Mouse (Mus musculus): ENCODE measurements at regions not wholly inside any gene's neighbourhood (a gene's known extent, or its start where the extent isn't known, plus 50 kb on each side); places are given as distances from the start of the nearest gene placed in this dataset.

DNA sequence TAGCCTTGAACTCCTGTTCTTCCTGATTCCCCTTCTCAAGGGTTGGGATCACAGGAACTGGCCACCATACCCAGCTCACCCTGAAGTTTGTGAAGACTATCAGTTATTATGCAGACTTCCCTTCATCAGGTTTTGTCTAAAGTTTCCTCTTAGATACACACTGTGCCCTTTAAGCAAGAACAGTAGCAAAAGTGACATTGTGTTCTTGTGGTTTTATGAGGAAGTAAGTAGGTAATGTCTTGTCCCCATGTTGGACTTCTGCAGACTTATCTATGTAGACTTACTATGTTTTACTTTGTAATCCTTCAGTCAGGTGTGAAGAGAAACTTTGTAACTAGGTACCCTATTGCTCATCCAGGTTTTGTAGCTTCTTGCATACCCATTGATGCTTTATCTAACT, 51.5 kb upstream of the Btg1 start:
- Histone ChIP-seq H3K27me3 (replicated peaks; ENCODE audit: control insufficient read depth, insufficient read depth, low read length) (no peaks in the 10 kb centered on the region), H3K9me3 (ENCODE audit: control insufficient read depth, low read length) (peaks cover 8% of the 10 kb centered on the region; the same call in 1 of the 2 replicates), H3K4me3 (ENCODE audit: low read depth, low read length) (no peak overlapping the region), H3K36me3 (ENCODE audit: control insufficient read depth, insufficient read depth, low read length) (no peaks in the 10 kb centered on the region), H3K4me2 (ENCODE audit: low read depth, low read length) (no peak overlapping the region), H3K4me1 (ENCODE audit: control insufficient read depth, insufficient read depth, low read length) (no peaks in the 10 kb centered on the region), H3K27ac (replicated peaks; ENCODE audit: low read depth, low read length) (no peak overlapping the region), H3K9ac (ENCODE audit: low read depth, low read length) (no peak overlapping the region)
- no peak for DNase-seq (ENCODE audit: low spot score)
- ATAC-seq (ENCODE audit: low read depth), result no peak
